Mouse (Mus musculus) heart, postnatal 25 days (tissue): ENCODE data around the gene Timd2. TPM values are rescaled to one million over a fixed set of nuclear protein-coding genes. Genes with fewer than 3 reads are reported as not detected.
"Not testable (repeated sequence)": the region's sequence is repeated elsewhere in the genome, so short reads cannot be mapped to it uniquely, and the experiment has no call there.

Experiments
- DNase-seq: peaks from one replicate; pipeline ENCODE4 v3.0.0; 2022; ENCODE audit warnings: low spot score
- intact Hi-C: fragments of 180-260 bp; cut with DNase I; formaldehyde crosslinking; loops from one replicate; pipeline ENCODE4 v1.15.1; 2025
- total RNA-seq, 2 experiments: library from RNA; stranded (reverse); gene quantifications; 2 replicates each; pipeline ENCODE4 v1.2.3; 2021

Timd2 gene
- not detected for total RNA-seq

DNA sequence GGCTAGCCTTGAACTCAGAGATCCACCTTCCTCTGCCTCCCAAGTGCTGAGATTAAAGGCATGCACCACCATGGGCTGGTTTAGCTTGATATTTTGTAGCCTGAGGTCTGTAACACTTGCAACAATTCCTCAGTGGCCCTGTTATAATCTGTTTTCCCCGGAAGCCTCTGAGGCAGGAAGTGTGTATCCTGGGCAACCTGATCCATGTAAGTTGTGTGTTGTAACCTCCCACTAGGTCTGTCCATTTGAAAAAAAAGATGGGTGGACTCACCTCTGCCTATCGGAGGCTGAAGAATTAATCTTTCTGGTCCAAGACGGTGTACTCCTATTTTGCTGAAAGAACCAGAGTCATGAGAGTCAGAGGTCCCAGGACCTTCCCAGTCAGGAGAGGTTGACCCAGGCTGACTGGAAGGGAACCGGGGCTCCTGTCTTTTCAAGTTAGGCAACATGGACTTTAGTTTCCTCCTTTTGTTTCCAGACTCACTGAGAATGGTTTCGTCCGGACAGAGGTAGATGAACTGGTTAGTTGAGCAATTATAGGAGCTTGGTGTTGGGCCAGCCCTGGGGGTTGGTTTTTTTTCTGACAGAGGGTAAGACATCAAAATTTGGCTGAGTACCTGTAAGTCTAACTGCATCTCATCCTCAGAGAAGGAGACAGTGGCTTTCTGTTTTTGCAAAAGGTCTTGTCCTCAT is at the start of gene Timd2:
Timd2 (minus strand) TSS at position 398 of the 693 bp plus-strand sequence.
- intact Hi-C loops = no loop called here
- DNase-seq = no peak

DNA sequence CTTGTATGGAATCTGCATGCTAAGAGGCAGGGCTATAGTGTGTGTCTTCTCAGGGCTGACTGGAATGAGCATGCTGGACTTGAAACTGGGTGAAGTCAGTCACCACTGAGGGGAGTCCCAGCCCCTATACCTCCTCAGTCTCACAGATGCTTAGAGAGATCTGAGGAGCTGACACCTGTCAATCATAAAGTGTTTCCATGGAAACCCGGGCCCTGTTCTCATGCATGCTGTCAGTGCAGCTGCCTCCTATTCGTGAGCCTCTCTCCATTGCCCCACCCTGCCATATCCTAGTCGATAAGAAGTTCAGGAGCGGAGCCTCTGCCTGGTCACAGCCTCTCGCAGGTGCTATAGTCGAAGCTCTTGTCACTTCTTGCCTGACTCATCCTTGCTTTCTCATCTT is 48.9 kb upstream of the Timd2 start:
- DNase-seq, intact Hi-C loops: not testable (repeated sequence)

DNA sequence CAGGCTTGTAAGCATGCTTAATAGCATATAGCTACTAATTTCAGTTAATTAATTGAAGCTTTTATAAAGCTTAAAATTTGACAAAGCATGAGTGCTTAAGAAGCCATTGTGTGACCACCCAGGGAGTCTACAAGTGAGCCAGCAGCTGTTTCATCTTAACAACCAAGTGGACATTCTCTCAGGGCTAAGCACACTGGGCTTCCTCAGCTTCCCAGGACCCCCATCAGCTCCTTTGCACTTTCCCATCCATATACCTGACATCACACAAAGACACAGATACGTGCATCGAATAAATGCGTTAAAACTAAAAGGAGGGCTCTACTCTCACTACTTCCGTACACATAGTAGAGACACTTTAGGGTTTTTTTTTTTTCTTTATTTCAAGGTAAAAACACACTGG is 47.8 kb upstream of the Timd2 start:
- intact Hi-C loops = no loop called here
- DNase-seq = no peak

DNA sequence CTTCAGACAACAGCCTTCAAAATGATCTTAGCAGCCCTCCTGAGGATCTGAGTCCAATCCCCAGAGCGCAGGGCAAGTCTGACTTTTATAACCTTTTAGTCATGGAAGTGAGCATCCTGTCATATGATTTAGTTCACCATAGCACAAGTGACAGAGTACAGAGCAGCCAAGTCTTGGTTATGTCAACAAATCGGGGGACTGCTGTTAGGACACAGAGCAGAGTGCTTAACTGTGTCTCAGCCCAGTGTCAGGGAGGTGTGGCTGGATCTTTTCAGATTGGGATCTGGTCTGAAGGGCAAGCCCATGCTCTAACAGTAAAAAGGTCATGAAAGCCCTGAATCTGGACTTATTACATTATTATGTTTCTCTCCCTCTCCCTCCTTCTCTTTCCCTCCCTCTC is 46.8 kb upstream of the Timd2 start:
- intact Hi-C loops = no loop called here
- DNase-seq = no peak

DNA sequence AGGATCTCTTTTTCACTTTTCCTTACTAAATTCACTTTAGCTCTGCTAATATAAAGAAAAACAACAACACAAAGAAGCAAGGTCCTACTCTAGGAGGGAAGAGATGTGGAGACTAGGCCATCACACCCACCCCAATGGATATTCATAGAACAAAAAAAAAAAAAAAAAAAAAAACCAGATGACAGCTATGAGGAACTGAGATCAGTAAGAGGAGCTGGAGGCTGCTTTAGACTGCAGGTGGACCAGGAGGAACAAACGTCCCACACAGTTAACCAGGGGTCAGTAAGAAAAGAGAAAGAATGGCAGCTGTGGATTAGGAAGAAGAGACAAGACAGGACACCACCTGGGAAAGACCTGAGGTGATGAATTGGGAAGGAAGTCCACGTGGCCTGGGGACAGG is 41.1 kb upstream of the Timd2 start:
- no peak for DNase-seq
- intact Hi-C loops = no loop called here

DNA sequence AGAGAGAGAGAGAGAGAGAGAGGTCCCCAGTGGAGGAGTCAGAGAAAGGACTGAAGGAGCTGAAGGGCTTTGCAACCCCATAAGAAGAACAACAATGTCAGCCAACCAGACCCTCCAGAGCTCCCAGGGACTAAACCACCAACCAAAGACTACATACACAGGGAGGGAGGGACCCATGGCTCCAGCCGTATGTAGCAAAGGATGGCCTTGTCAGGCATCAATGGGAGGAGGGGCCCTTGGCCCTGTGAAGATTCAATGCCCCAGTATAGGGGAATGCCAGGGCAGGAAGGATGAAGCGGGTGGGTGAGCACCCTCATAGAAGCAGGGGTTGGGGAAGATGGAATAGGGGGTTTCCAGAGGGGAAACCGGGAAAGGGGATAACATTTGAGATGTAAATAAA is 34.9 kb upstream of the Timd2 start:
- intact Hi-C loops = no loop called here
- DNase-seq = no peak

DNA sequence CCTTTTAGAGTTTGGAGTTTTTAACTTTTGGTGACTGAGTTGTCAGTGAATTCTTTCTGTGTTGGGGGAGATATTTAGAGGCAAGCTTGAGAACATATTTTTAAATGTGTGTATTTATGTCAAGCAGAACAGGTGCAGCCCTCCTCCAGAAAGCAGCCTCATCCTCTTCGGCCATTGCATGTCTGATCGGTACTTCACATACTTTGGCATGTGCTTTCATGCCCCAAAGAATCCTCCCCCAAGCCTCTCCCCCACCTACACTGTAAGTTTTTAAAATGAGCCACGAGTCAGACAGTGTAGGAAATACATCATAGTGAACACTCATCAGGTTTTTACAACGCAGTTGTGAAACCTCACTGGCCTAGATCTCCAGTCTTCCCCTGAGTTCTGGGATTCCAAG is 34.0 kb upstream of the Timd2 start:
- intact Hi-C loops = no loop called here
- no peak for DNase-seq

DNA sequence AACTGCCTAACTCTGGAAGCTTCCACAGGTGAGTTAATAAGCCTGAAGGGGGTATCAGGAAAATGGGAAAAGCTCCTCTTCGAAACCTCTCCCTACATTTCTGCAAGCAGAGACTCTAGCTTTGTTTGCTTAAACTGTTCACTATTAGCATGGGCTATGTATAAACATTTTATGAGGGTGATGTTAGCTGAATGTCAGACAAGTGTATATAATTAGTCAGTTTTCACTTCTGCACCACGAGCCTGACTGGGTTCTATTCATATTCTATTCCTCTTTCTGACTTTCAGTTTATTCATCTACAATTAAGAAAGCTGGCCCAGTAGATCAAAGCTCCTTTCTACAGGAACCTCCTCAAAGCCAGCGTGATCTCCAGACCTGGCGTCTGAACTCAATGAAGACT is 32.6 kb upstream of the Timd2 start:
- intact Hi-C loops = no loop called here
- no peak for DNase-seq

DNA sequence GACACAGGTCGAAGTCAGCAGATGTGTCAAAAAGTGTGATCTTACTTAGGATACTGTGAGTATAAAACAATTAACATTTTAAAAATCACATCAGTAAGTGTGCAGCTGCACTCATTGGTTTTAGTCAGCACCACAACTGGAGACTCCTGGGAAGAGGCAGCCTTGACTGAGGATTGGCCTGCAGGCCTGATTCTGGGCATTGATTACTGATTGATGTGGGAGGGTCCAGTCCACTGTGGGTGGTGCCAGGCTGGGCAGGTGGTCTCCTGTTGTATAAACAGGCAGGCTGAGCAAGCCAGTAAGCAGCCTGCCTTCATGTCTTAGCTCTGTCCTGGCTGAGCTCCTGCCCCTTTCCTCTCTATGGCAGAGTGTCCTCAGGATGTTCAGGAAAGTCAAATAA is 28.2 kb upstream of the Timd2 start, which contains the start of gene Havcr1:
Havcr1 (plus strand) TSS at position 5 of the 400 bp plus-strand sequence.
- intact Hi-C loops, DNase-seq: not testable (repeated sequence)

DNA sequence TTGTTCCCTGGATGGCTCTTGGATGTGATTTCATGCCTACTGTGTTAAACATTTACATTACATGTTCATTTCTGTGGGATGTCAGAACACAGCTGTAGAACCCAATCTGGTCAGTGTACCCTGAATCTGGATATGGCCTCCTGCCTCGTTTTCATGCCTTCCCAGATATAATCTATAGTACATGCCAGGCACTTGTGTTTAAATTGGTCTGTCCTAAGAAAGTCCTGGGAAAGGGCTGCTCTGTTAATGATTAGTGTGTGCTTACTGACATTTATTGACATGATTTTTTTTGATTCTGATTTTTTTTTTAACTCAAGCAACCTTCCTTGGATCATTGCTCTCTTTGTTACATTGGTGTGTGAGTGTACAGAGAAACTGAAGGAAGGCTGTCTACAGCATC is 27.8 kb upstream of the Timd2 start:
- no peak for DNase-seq
- intact Hi-C loops = no loop called here

DNA sequence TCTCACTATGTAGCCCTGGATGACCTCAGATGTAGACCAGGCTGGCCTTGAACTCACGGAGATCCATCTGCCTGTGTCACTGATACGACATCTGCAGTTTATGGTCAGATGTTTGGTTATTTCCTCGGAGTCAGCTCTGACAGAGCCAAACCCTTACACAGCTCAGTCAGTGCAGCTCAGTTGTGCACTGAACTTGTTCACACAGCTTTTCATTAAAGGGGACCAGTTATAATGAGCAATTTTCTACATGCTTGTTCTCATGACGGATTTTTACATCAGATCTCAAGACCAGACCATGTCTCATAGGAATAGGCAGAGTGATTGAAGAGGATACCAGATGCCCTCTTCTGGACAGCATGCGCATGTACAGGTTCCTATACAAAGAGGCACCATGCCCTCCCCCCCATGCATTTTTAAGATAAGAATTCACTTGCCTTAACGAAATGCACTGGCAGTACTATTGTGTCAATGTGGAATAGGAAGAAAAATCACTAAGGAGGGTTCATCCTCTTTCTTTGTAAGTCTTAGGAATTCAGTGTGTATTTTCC is 26.5 kb upstream of the Timd2 start:
- DNase-seq = no peak

DNA sequence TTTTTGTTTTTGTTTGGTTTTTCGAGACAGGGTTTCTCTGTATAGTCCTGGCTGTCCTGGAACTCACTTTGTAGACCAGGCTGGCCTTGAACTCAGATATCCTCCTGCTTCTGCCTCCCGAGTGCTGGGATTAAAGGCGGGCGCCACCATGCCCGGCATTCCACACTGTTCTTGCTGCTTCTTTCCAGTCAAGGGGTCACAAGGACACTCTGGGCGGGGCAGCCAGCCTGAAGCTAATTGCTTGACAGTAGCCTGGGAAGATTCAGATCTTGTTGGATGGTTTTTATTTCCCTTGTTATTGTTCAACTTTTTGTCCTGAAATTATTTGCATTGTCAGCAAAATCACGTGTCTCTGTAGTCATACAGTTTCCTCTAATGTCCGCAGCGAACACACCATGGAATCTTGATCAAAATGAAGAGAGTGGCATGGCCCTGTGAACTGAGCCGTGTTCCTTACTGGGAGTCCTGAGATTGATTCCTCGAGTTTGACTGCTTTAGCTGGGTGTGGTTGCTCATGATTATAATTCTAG is 24.7 kb upstream of the Timd2 start:
- no peak for DNase-seq
- intact Hi-C loops = no loop called here

More for the DNA sequence above, 26.5 kb upstream of the Timd2 start:
- intact Hi-C loops = no loop called here

DNA sequence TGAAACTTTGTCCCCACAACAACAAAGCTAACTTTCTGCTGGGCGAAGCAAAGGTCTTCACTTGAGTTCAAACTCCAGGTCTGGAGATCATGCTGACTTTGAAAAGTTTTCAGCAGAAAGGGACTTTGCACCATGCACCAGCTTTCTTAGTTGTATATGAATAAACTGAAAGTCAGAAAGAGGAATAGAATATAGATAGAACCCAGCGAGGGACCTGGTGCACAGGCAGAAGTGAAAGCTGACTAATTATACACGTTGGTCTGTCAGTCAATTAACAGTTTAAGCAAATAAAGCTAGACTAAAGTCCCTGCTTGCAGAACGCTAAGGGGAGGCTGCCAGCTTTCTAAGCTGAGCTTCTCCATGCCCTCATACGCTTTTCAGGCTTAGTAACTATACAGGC is 8.0 kb downstream of the Timd2 start:
- intact Hi-C loops = no loop called here
- DNase-seq = no peak

DNA sequence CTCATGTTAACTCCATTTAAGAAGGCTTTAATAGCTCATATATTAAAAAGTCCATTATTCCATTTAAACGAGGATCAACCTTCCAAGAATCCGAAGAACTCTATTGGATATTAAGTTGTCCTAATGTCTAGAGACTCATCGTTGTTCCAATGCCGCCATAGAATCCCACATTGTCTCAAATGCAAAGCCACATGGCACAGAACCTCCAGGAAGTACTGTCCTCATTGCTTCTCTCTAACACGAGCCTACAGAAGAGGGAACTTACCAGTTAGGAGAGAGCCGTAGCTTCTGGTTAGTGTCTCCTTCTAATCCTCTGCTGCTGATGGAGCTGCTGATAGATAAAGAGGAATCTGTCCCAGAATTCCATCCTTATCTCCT is 8.6 kb downstream of the Timd2 start:
- no peak for DNase-seq
- intact Hi-C loops = no loop called here

DNA sequence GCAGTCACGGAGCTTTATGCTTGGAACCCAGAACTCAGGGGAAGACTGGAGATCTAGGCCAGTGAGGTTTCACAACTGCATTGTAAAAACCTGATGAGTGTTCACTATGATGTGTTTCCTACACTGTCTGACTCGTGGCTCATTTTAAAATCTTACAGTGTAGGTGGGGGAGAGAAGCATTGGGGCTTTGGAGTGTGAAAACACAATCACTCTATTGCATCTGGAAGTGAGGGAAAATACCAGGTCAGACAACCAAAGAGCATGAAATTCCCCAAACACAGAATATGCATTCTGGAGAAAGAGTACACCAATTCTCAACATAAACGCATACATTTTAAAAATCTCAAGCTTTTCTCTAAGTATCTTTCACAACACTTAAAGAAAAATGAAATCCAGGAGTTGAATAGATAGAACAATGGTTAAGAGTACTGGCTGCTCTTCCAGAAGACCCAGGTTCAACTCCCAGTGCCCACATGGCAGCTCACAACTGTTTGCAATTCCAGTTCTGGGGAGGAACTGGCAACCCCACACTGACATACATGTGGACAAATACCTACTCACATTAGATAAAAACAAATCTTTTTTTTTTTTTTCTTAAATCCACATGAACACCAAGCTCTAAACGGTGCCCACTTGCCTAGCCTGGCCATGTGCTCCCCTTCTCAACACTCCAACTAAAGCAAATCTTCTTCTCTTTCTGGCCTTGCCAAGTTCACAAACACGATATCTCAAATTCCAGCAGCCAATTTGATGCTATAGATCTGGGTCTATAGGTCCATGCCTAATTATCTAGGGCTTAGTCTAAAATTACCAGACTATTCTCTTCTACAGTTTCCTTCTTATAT is 9.2 kb downstream of the Timd2 start:
- intact Hi-C loops = no loop called here
- DNase-seq = no peak

DNA sequence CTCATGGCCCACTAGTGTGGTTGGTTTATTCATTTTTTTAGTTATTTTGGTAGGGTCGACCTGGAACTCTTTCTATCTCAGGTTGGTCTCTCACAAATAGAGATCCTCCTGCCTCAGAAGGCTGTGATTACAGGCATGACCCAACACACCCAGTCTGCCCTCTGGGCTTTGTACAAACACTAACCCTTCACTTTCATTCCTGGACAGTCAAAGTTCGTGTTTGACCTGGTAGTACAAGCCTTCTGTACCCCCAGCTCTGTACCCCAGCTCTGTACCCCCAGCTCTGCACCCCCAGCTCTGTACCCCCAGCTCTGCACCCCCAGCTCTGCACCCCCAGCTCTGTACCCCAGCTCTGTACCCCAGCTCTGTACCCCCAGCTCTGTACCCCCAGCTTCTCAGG is 11.0 kb downstream of the Timd2 start:
- DNase-seq, intact Hi-C loops: not testable (repeated sequence)

DNA sequence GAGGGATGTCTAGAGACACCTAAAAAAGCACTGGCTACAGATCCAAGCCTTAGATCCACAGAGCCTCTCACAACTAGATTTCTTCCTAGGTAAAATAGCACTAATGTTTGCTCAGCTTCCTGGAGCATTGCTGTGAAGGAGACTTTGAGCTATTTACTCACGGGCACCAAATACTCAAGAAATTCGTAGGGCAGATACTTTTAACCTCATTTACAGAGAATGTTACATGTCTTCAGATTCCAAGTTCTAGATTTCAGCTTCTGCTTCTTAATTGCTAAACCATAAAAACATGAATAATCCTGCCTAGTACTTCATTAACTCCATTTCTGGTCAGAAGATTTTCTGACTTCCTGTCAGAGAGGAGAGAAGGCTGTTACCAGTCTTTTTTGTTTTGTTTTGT is 16.7 kb downstream of the Timd2 start:
- intact Hi-C loops = no loop called here

DNA sequence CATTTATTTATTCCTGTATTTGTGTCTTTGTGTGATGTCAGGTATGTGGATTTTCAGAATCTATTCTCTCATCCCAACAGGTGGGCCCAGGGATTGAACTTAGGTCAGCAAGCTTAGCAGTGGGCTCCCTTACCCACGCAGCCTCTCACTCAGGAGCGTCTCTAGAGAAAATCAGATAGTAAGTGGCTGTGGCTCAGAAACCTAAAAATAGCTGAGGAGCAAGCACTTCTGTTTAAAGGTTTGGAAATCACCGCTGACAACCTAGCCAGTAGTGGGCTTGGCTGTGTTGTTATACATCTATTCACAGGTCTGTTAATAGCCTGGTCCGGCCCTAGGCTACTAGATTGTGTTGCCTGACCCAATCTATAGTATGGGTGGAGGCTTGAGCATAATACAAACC is 23.1 kb downstream of the Timd2 start:
- intact Hi-C loops = no loop called here
- DNase-seq = no peak

More for the DNA sequence above, 16.7 kb downstream of the Timd2 start:
- DNase-seq = no peak

DNA sequence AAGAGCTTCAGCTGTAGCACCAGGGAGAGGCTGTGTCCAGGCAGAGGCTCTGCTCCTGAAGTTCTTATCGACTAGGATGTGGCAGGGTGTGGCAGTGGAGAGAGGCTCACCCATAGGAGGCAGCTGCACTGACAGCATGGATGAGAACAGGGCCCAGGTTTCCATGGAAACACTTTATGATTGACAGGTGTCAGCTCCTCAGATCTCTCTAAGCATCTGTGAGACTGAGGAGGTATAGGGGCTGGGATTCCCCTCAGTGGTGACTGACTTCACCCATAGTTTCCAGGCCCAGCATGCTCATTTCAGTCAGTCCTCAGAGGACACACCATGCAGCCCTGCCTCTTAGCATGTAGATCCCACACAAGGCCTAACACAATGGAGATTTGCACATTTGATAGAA is 24.0 kb downstream of the Timd2 start:
- intact Hi-C loops = no loop called here
- no peak for DNase-seq

DNA sequence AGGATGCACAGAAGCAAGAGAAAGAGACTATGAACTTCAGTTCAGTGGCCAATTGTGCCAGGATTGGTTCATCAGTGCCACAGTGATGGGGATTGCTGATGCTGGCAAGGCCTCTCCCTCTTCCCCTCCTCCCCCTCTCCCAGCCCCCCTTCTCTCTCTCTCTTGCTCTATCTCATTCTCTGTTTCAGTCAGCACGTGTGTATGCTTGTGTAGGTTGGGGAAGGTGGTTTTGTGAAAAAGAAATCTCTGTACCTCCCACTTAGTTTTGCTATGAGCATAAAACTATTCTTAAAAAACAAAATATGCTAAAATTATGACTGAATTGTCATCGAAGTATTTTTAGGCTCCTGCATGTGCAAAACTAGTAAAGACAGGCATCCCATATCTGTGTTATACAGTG is 38.9 kb downstream of the Timd2 start:
- intact Hi-C loops = no loop called here
- no peak for DNase-seq

DNA sequence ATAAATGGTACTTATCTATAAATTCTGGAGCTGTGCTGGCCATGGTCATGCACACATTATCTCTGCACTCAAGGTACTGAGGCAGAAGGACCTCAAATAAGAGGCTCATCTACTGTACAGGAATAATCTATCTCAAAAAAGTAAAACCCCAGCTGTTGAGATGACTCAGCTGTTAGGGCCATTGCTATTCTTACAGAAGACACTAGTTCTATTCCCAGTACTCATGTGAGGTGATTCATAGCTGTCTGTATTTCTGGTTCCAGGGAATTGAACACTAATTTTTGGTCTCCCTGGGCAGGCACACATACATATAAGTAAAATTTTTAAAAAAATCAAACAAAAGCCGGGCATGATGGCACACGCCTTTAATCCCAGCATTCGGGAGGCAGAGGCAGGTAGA is 39.8 kb downstream of the Timd2 start:
- intact Hi-C loops = no loop called here
- DNase-seq = no peak
